In genomic region chr3:146769940-146770659, GRCm38 (mm10) we compare ENCODE assay signal across 8 mouse cellular contexts. TPM values are rescaled to one million over a fixed set of nuclear protein-coding genes. Genes with fewer than 3 reads are reported as not detected.
DNase-seq lines count a peak whose midpoint lies in the region; ATAC-seq lines count a peak whose summit lies in the region.

No protein-coding gene starts in this region.

- peak; percentile 83 for DNase-seq in forebrain, embryonic 14.5 days (ENCODE audit: low spot score)
- peak; percentile 60 for DNase-seq in layer of hippocampus, adult 9-11 months
- no peak for DNase-seq in thymus, postnatal 36 days
- DNase-seq in testis, postnatal 14 days (ENCODE audit: low spot score) = no peak
- no peak for DNase-seq in adipocyte (ENCODE audit: low spot score)

- H3K4me2 ChIP-seq in forebrain, embryonic 14.5 days (ENCODE audit: low read length) = peak overlapping the region; percentile 57
- H3K4me2 ChIP-seq in midbrain, embryonic 12.5 days (replicated peaks) = peak overlapping the region; percentile 50

- H3K27ac ChIP-seq in forebrain, embryonic 14.5 days (ENCODE audit: low read depth, low read length) = peak overlapping the region; percentile 81
- H3K27ac ChIP-seq in midbrain, embryonic 12.5 days (replicated peaks) = peak overlapping the region; percentile 86

- peaks cover 46% of the 10 kb centered on the region for H3K36me3 ChIP-seq in megakaryocyte, embryonic 14.5 days (replicated peaks; ENCODE audit: low read length)
- H3K36me3 ChIP-seq in forebrain, embryonic 14.5 days (ENCODE audit: control insufficient read depth, insufficient read depth, low read length) = peaks cover 5% of the 10 kb centered on the region; the same call in 1 of the 2 replicates
- no peaks in the 10 kb centered on the region for H3K36me3 ChIP-seq in midbrain, embryonic 12.5 days

- H3K9ac ChIP-seq in forebrain, embryonic 14.5 days (ENCODE audit: low read length) = peak overlapping the region; percentile 60
- peak overlapping the region; percentile 41; the same call in 1 of the 2 replicates for H3K9ac ChIP-seq in midbrain, embryonic 12.5 days (replicated peaks)

- WGBS in forebrain, embryonic 14.5 days = 8% methylated on average over 17 of the region's 17 CpGs
- 13% methylated on average over 17 of the region's 17 CpGs for WGBS in midbrain, embryonic 12.5 days

- no peaks in the 10 kb centered on the region for H3K9me3 ChIP-seq in megakaryocyte, embryonic 14.5 days
- no peaks in the 10 kb centered on the region for H3K9me3 ChIP-seq in forebrain, embryonic 14.5 days (replicated peaks; ENCODE audit: control insufficient read depth, low read length)
- H3K9me3 ChIP-seq in midbrain, embryonic 12.5 days = no peaks in the 10 kb centered on the region

- H3K4me3 ChIP-seq in megakaryocyte, embryonic 14.5 days (replicated peaks) = peak overlapping the region; percentile 57
- peak overlapping the region; percentile 31 for H3K4me3 ChIP-seq in forebrain, embryonic 14.5 days (ENCODE audit: low read depth, low read length)
- peak overlapping the region; percentile 33 for H3K4me3 ChIP-seq in midbrain, embryonic 12.5 days

- no peak for ATAC-seq in megakaryocyte, adult 5-6 weeks (ENCODE audit: poor library complexity, severe bottlenecking)
- peak; percentile 86 for ATAC-seq in forebrain, embryonic 14.5 days
- ATAC-seq in midbrain, embryonic 12.5 days (ENCODE audit: low FRiP score, low read depth) = peak; percentile 73

- no peaks in the 10 kb centered on the region for H3K27me3 ChIP-seq in megakaryocyte, embryonic 14.5 days (replicated peaks)
- H3K27me3 ChIP-seq in forebrain, embryonic 14.5 days (replicated peaks; ENCODE audit: control insufficient read depth, insufficient read depth, low read length) = no peaks in the 10 kb centered on the region
- H3K27me3 ChIP-seq in midbrain, embryonic 12.5 days = no peaks in the 10 kb centered on the region

- peaks cover 73% of the 10 kb centered on the region for H3K4me1 ChIP-seq in megakaryocyte, embryonic 14.5 days
- peaks cover 12% of the 10 kb centered on the region; the same call in 1 of the 2 replicates for H3K4me1 ChIP-seq in forebrain, embryonic 14.5 days (ENCODE audit: control insufficient read depth, insufficient read depth, low read length)
- peaks cover 25% of the 10 kb centered on the region for H3K4me1 ChIP-seq in midbrain, embryonic 12.5 days

RNA-seq across cellular contexts. Expression of gene Prkacb, which starts 42.7 kb away (rescaled TPM):
- polyA plus RNA-seq in megakaryocyte, embryonic 14.5 days (2012; ENCODE audit: insufficient read depth, low replicate concordance) = 5.7 and 10.8 TPM in 2 replicates
- 47.3 and 50.7 TPM in 2 replicates for total RNA-seq in megakaryocyte, adult 5-6 weeks (2015)
- total RNA-seq in megakaryocyte, adult 5-6 weeks (2017) = 58.2 and 59.8 TPM in 2 replicates
- 115 and 159 TPM in 2 replicates for polyA plus RNA-seq in forebrain, embryonic 14.5 days (2014; fragmentation: Nextera tagmentation; extraction: Ambion mirVana)
- polyA plus RNA-seq in midbrain, embryonic 12.5 days (2016; fragmentation: Nextera tagmentation; extraction: Ambion mirVana) = 100 and 103 TPM in 2 replicates

Comparison
In these comparisons a context has a peak if more than half of its experiments do, and no peak if none do; other contexts are left out.
1. DNase-seq: peak in forebrain, embryonic 14.5 days (single experiment) and layer of hippocampus, adult 9-11 months (single experiment); none in thymus, postnatal 36 days (0 of 2), testis, postnatal 14 days (single experiment) and adipocyte (single experiment).
2. Peak in every context shown above with its lines, with median percentiles within 50 percentile points of each other: H3K4me3 ChIP-seq.